ENCODE assay signal across 14 mouse cellular contexts in the genomic region with DNA sequence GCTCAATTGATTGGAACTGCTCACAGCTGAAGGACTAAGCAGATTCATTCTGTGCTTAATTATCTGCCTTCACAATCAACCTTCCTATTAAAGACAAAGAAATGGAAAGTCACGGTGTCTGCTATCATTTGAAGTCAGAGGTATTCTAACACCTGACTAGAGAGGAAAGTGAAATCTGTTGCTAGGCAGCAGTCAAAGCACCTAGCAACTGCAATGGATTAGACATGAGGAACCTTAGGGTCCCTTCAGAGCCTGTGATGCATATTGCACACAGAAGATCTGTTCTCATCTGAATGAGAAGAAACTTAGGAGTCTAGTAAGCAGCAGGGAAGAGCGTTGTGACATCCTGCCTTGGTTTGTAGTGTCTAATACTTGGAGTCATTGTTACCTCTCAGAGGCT. TPM values are rescaled to one million over a fixed set of nuclear protein-coding genes. Genes with fewer than 3 reads are reported as not detected.
DNase-seq lines count a peak whose midpoint lies in the region; ATAC-seq and TF ChIP-seq lines count a peak whose summit lies in the region.
"Had no signal": no experiment of that assay in that cellular context is flagged by ENCODE, and none has a peak within 500 bp of the region (broad histone marks: within the 10 kb centered on the region; RNA-seq: fewer than 3 reads in every experiment).

No protein-coding gene starts in this region.

- TF ChIP-seq EP300 in lung, postnatal 0 days (IDR thresholded peaks at IDR 0.05): no peak

- peak; percentile 92 for ATAC-seq in forebrain, postnatal 0 days
- ATAC-seq in hindbrain, postnatal 0 days: peak; percentile 61
- ATAC-seq in midbrain, postnatal 0 days (ENCODE audit: low FRiP score): no peak
- no peak for ATAC-seq in lung, postnatal 0 days

- no peak overlapping the region for H3K9ac ChIP-seq in forebrain, postnatal 0 days
- no peak overlapping the region for H3K9ac ChIP-seq in hindbrain, postnatal 0 days (replicated peaks; ENCODE audit: low read length)
- H3K9ac ChIP-seq in midbrain, postnatal 0 days (replicated peaks; ENCODE audit: low read length, poor library complexity, severe bottlenecking): no peak overlapping the region
- no peak overlapping the region for H3K9ac ChIP-seq in lung, postnatal 0 days (replicated peaks; ENCODE audit: low read depth)
- H3K9ac ChIP-seq: limb, embryonic 15.5 days; liver, embryonic 15.5 days had no signal

- H3K4me1 ChIP-seq in forebrain, postnatal 0 days (ENCODE audit: insufficient read depth): no peaks in the 10 kb centered on the region
- peaks cover 6% of the 10 kb centered on the region for H3K4me1 ChIP-seq in hindbrain, postnatal 0 days (ENCODE audit: insufficient read depth, low read length)
- H3K4me1 ChIP-seq in midbrain, postnatal 0 days (ENCODE audit: insufficient read depth, low read length): peaks cover 8% of the 10 kb centered on the region; the same call in 1 of the 2 replicates
- H3K4me1 ChIP-seq in lung, postnatal 0 days (ENCODE audit: insufficient read depth, low read depth, low read length): no peaks in the 10 kb centered on the region
- H3K4me1 ChIP-seq: limb, embryonic 15.5 days; liver, embryonic 15.5 days had no signal

- DNase-seq in layer of hippocampus, adult 2 months (ENCODE audit: low spot score in 2 of 2): no peak
- no peak for DNase-seq in layer of hippocampus, adult 8-10 months (ENCODE audit: low spot score in 2 of 2)
- DNase-seq in forebrain, postnatal 0 days: peak; percentile 42
- DNase-seq in hindbrain, postnatal 0 days (ENCODE audit: low spot score): peak; percentile 42
- peak; percentile 51 for DNase-seq in midbrain, postnatal 0 days (ENCODE audit: low spot score)
- no peak for DNase-seq in yolk sac, embryonic 10.5 days (ENCODE audit: low spot score)
- DNase-seq in lung, postnatal 0 days (ENCODE audit: low spot score): no peak
- DNase-seq: cerebellum, adult 9-11 months; kidney, adult 11 months; right cerebral cortex, postnatal 25 days; thymus, adult 2 months had no signal

- 28% methylated on average over 2 of the region's 2 CpGs for WGBS in forebrain, postnatal 0 days
- 24% methylated on average over 2 of the region's 2 CpGs for WGBS in hindbrain, postnatal 0 days
- WGBS in midbrain, postnatal 0 days: 20% methylated on average over 2 of the region's 2 CpGs
- WGBS in lung, postnatal 0 days: 82% methylated on average over 2 of the region's 2 CpGs

- no peak overlapping the region for H3K4me3 ChIP-seq in layer of hippocampus, adult 2 months
- H3K4me3 ChIP-seq in forebrain, postnatal 0 days (ENCODE audit: low read depth, low read length): no peak overlapping the region
- H3K4me3 ChIP-seq in hindbrain, postnatal 0 days (ENCODE audit: low read length): no peak overlapping the region
- H3K4me3 ChIP-seq in midbrain, postnatal 0 days (ENCODE audit: low read depth, low read length): no peak overlapping the region
- no peak overlapping the region for H3K4me3 ChIP-seq in lung, postnatal 0 days (ENCODE audit: low read depth, low read length)
- H3K4me3 ChIP-seq: limb, embryonic 15.5 days; liver, embryonic 15.5 days had no signal

- H3K27me3 ChIP-seq in forebrain, postnatal 0 days (ENCODE audit: insufficient read depth, low read length): no peaks in the 10 kb centered on the region
- H3K27me3 ChIP-seq in hindbrain, postnatal 0 days (ENCODE audit: insufficient read depth, low read length): no peaks in the 10 kb centered on the region
- no peaks in the 10 kb centered on the region for H3K27me3 ChIP-seq in midbrain, postnatal 0 days (ENCODE audit: insufficient read depth, low read length)
- H3K27me3 ChIP-seq in lung, postnatal 0 days (replicated peaks; ENCODE audit: insufficient read depth, low read length): no peaks in the 10 kb centered on the region
- H3K27me3 ChIP-seq: limb, embryonic 15.5 days; liver, embryonic 15.5 days had no signal

- no peak overlapping the region for H3K4me2 ChIP-seq in forebrain, postnatal 0 days (ENCODE audit: low read depth)
- H3K4me2 ChIP-seq in hindbrain, postnatal 0 days (ENCODE audit: low read depth, low read length): no peak overlapping the region
- no peak overlapping the region for H3K4me2 ChIP-seq in midbrain, postnatal 0 days (ENCODE audit: low read depth, low read length, poor library complexity, severe bottlenecking)
- H3K4me2 ChIP-seq in lung, postnatal 0 days (replicated peaks; ENCODE audit: low read depth, low read length): no peak overlapping the region
- H3K4me2 ChIP-seq: limb, embryonic 15.5 days; liver, embryonic 15.5 days had no signal

- H3K27ac ChIP-seq in layer of hippocampus, adult 2 months: peak overlapping the region; percentile 36; the same call in 1 of the 2 replicates
- peak overlapping the region; percentile 35; the same call in 1 of the 2 replicates for H3K27ac ChIP-seq in forebrain, postnatal 0 days (ENCODE audit: low read depth, low read length)
- no peak overlapping the region for H3K27ac ChIP-seq in hindbrain, postnatal 0 days
- H3K27ac ChIP-seq in midbrain, postnatal 0 days (ENCODE audit: low read depth, low read length): no peak overlapping the region
- no peak overlapping the region for H3K27ac ChIP-seq in lung, postnatal 0 days (ENCODE audit: low read length)
- H3K27ac ChIP-seq: kidney, postnatal 0 days; limb, embryonic 15.5 days; liver, embryonic 15.5 days had no signal

- no peaks in the 10 kb centered on the region for H3K9me3 ChIP-seq in forebrain, postnatal 0 days (ENCODE audit: low read length)
- no peaks in the 10 kb centered on the region for H3K9me3 ChIP-seq in hindbrain, postnatal 0 days (ENCODE audit: low read length)
- H3K9me3 ChIP-seq in midbrain, postnatal 0 days (ENCODE audit: low read length): no peaks in the 10 kb centered on the region
- H3K9me3 ChIP-seq in lung, postnatal 0 days (ENCODE audit: low read length): no peaks in the 10 kb centered on the region
- H3K9me3 ChIP-seq: limb, embryonic 15.5 days; liver, embryonic 15.5 days had no signal

- H3K36me3 ChIP-seq in forebrain, postnatal 0 days (ENCODE audit: insufficient read depth): no peaks in the 10 kb centered on the region
- H3K36me3 ChIP-seq in hindbrain, postnatal 0 days (ENCODE audit: insufficient read depth, low read length): no peaks in the 10 kb centered on the region
- no peaks in the 10 kb centered on the region for H3K36me3 ChIP-seq in midbrain, postnatal 0 days (ENCODE audit: insufficient read depth, low read length)
- H3K36me3 ChIP-seq in lung, postnatal 0 days (ENCODE audit: insufficient read depth, low read length): no peaks in the 10 kb centered on the region
- H3K36me3 ChIP-seq: limb, embryonic 15.5 days; liver, embryonic 15.5 days had no signal

- TF ChIP-seq CTCF in layer of hippocampus, adult 2 months (conservative IDR thresholded peaks at IDR 0.05): no peak
- no peak for TF ChIP-seq CTCF in forebrain, postnatal 0 days (IDR thresholded peaks at IDR 0.05; ENCODE audit: low read depth)
- no peak for TF ChIP-seq CTCF in hindbrain, postnatal 0 days (IDR thresholded peaks at IDR 0.05; ENCODE audit: low read depth)
- no peak for TF ChIP-seq CTCF in midbrain, postnatal 0 days (IDR thresholded peaks at IDR 0.05)
- TF ChIP-seq CTCF in lung, postnatal 0 days (IDR thresholded peaks at IDR 0.05): no peak

RNA-seq across cellular contexts. Expression of a gene that starts 54.7 kb away (rescaled TPM):
- 10 to 100 TPM; 23.2 to 26.8 TPM for total RNA-seq in layer of hippocampus, adult 2 months (2021)
- 10 to 100 TPM; 21.5 to 24.6 (median 21.8) TPM for total RNA-seq in layer of hippocampus, adult 8-10 months (2022)
- 17.5 and 21.5 TPM in 2 replicates for total RNA-seq in forebrain, postnatal 0 days (2014; rRNA removed)
- 16.1 and 22.3 TPM in 2 replicates for polyA plus RNA-seq in forebrain, postnatal 0 days (2015; fragmentation: Nextera tagmentation; extraction: Ambion mirVana)
- 9.1 and 10.8 TPM in 2 replicates for total RNA-seq in hindbrain, postnatal 0 days (2014; rRNA removed)
- polyA plus RNA-seq in hindbrain, postnatal 0 days (2015; fragmentation: Nextera tagmentation; extraction: Ambion mirVana): 26.1 and 26.6 TPM in 2 replicates
- 12.1 and 16.7 TPM in 2 replicates for total RNA-seq in midbrain, postnatal 0 days (2014; rRNA removed)
- polyA plus RNA-seq in midbrain, postnatal 0 days (2015; fragmentation: Nextera tagmentation; extraction: Ambion mirVana): 22.5 and 23.0 TPM in 2 replicates
- polyA plus RNA-seq in lung, postnatal 0 days (2015; fragmentation: Nextera tagmentation; extraction: Ambion mirVana): 27.8 and 27.9 TPM in 2 replicates

RNA-seq across cellular contexts. Expression of a gene that starts 58.1 kb away (rescaled TPM):
- total RNA-seq in layer of hippocampus, adult 2 months (2021): 10 to 100 TPM; 24.0 to 31.5 TPM
- total RNA-seq in layer of hippocampus, adult 8-10 months (2022): 10 to 100 TPM; 25.4 to 31.7 (median 28.6) TPM
- total RNA-seq in forebrain, postnatal 0 days (2014; rRNA removed): 37.7 and 37.9 TPM in 2 replicates
- polyA plus RNA-seq in forebrain, postnatal 0 days (2015; fragmentation: Nextera tagmentation; extraction: Ambion mirVana): 32.1 and 33.2 TPM in 2 replicates
- total RNA-seq in hindbrain, postnatal 0 days (2014; rRNA removed): 12.4 and 19.7 TPM in 2 replicates
- 24.8 and 30.1 TPM in 2 replicates for polyA plus RNA-seq in hindbrain, postnatal 0 days (2015; fragmentation: Nextera tagmentation; extraction: Ambion mirVana)
- 17.6 and 18.5 TPM in 2 replicates for total RNA-seq in midbrain, postnatal 0 days (2014; rRNA removed)
- polyA plus RNA-seq in midbrain, postnatal 0 days (2015; fragmentation: Nextera tagmentation; extraction: Ambion mirVana): 25.8 and 27.5 TPM in 2 replicates
- 17.7 and 18.8 TPM in 2 replicates for polyA plus RNA-seq in lung, postnatal 0 days (2015; fragmentation: Nextera tagmentation; extraction: Ambion mirVana)

Comparison
In these comparisons a context has a peak if more than half of its experiments do, and no peak if none do; other contexts are left out.
1. DNase-seq: peak in forebrain, postnatal 0 days (single experiment), hindbrain, postnatal 0 days (single experiment) and midbrain, postnatal 0 days (single experiment); none in layer of hippocampus, adult 2 months (0 of 2), layer of hippocampus, adult 8-10 months (0 of 2), yolk sac, embryonic 10.5 days (single experiment) and lung, postnatal 0 days (single experiment).
2. H3K27ac ChIP-seq: peak in layer of hippocampus, adult 2 months (single experiment) and forebrain, postnatal 0 days (single experiment); none in hindbrain, postnatal 0 days (single experiment), midbrain, postnatal 0 days (single experiment) and lung, postnatal 0 days (single experiment).
3. ATAC-seq: peak in forebrain, postnatal 0 days (single experiment) and hindbrain, postnatal 0 days (single experiment); none in midbrain, postnatal 0 days (single experiment) and lung, postnatal 0 days (single experiment).